Mouse (Mus musculus) hindbrain, embryonic 12.5 days (tissue): Measurements from ENCODE around the gene Pdcd4. TPM values are rescaled to one million over a fixed set of nuclear protein-coding genes. Genes with fewer than 3 reads are reported as not detected.

ENCODE experiments used
- ATAC-seq: fragments of 200-750 bp; cut with Nextera tagmentation; 2 replicates; pipeline ENCODE4 v1.8.0; 2017; ENCODE audit warnings: moderate TSS enrichment; ENCODE audit not compliant: low FRiP score
- H3K27ac ChIP-seq: fragments of 300-500 bp; sonication (generic); 2 replicates; pipeline ENCODE4 v1.5.1; 2016; ENCODE audit warnings: mild to moderate bottlenecking
- H3K27me3 ChIP-seq: fragments of 300-500 bp; sonication (generic); 2 replicates; pipeline ENCODE4 v1.6.1; 2016; ENCODE audit warnings: mild to moderate bottlenecking
- H3K36me3 ChIP-seq: fragments of 300-500 bp; sonication (generic); 2 replicates; pipeline ENCODE4 v1.6.1; 2016; ENCODE audit warnings: mild to moderate bottlenecking
- H3K4me1 ChIP-seq: fragments of 300-500 bp; sonication (generic); 2 replicates; pipeline ENCODE4 v1.6.1; 2016
- H3K4me2 ChIP-seq: fragments of 300-500 bp; sonication (generic); replicated peaks from 2 replicates; pipeline ENCODE4 v1.6.1; 2016; ENCODE audit warnings: mild to moderate bottlenecking
- H3K4me3 ChIP-seq: fragments of 300-500 bp; sonication (generic); 2 replicates; pipeline ENCODE4 v1.5.1; 2016; ENCODE audit warnings: mild to moderate bottlenecking
- H3K9ac ChIP-seq: fragments of 300-500 bp; sonication (generic); 2 replicates; pipeline ENCODE4 v1.6.1; 2016; ENCODE audit warnings: mild to moderate bottlenecking, moderate library complexity
- H3K9me3 ChIP-seq: fragments of 300-500 bp; sonication (generic); replicated peaks from 2 replicates; pipeline ENCODE4 v1.6.1; 2016; ENCODE audit warnings: mild to moderate bottlenecking
- WGBS: fragments of 180-500 bp; shearing (Covaris S2); methylation state at CpG from one replicate; pipeline ENCODE4 v1.1.7; 2016; 5-methylcytosine and 5-hydroxymethylcytosine counted together
- polyA plus RNA-seq: library from polyadenylated mRNA; unstranded; fragments of >200 nt; fragmentation: Nextera tagmentation; extraction: Ambion mirVana; gene quantifications from 2 replicates; pipeline ENCODE4 v1.2.1, GENCODE M21; 2016

Pdcd4 gene
- polyA plus RNA-seq, 1 experiment from 2014 or later: 103 TPM

DNA sequence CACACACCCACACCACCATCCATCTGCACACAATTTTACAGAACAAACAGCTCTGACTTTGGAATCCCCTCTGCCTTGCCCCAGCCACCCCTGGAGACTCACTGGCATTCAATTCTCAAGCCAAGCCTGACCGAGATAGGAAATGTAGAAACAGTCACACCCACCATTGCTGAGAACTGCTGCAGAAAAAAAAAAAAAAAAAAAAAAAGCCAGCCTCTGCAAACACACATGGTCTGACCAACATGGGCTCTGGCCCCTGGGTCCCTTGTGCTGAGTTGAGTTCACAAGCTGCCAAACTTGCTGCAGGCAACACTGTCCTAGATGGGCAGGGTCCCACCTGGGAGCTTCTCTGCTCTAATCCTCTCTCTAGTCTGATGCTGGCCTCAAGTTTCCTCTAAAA, 14.3 kb upstream of the Pdcd4 start:
- no peak overlapping the region for H3K4me3 ChIP-seq
- no peaks in the 10 kb centered on the region for H3K27me3 ChIP-seq
- no peak overlapping the region for H3K9ac ChIP-seq
- no peak overlapping the region for H3K27ac ChIP-seq
- 52% methylated on average over 1 of the region's 1 CpGs for WGBS
- no peak for ATAC-seq
- no peaks in the 10 kb centered on the region for H3K36me3 ChIP-seq
- H3K9me3 ChIP-seq: no peaks in the 10 kb centered on the region
- no peak overlapping the region for H3K4me2 ChIP-seq
- no peaks in the 10 kb centered on the region for H3K4me1 ChIP-seq

DNA sequence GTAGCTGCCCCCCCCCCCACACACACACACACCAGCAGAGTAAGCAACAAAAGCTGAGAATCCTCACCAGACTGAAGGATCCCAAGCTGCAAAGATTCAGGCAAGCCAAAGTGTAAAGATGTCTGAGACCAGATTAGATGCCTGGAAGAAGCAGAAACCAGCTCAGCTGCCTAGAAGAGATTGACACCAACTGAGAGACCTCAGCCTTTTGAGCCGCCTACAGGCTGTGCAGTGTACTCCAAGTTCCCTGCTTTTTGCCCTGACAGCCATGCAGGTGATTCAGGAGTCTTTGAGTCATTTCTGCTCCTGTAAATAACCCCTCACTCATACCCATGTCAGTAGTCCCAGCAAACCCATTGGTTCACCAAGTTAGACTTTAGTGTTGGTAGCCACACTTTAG, 11.6 kb upstream of the Pdcd4 start:
- no peaks in the 10 kb centered on the region for H3K27me3 ChIP-seq
- 79% methylated on average over 1 of the region's 1 CpGs for WGBS
- H3K9ac ChIP-seq: no peak overlapping the region
- no peaks in the 10 kb centered on the region for H3K9me3 ChIP-seq
- no peaks in the 10 kb centered on the region for H3K36me3 ChIP-seq
- H3K27ac ChIP-seq: no peak overlapping the region
- H3K4me2 ChIP-seq: no peak overlapping the region
- H3K4me1 ChIP-seq: no peaks in the 10 kb centered on the region
- no peak overlapping the region for H3K4me3 ChIP-seq
- ATAC-seq: no peak

DNA sequence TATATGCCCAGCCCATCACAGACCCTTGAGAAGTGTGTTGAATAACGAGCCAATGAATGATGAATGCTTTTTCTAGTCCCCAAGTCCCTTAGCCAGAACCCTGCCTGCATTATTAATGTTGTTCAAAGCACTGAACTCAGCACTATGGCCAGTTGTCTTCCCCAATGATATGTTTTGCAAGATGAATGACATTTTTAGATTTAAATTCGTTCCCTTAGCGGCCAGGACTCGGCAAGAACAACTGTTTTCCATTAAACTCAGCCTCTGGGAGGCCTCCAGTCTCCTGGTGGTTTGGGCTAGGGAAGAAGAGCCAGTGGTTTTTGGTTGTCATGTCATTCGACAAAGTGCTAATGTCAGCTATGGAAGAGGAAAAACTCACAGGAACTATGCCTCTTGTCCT, 10.2 kb upstream of the Pdcd4 start:
- no peak overlapping the region for H3K27ac ChIP-seq
- H3K4me1 ChIP-seq: no peaks in the 10 kb centered on the region
- H3K36me3 ChIP-seq: no peaks in the 10 kb centered on the region
- no peak for ATAC-seq
- no peaks in the 10 kb centered on the region for H3K9me3 ChIP-seq
- H3K27me3 ChIP-seq: no peaks in the 10 kb centered on the region
- H3K4me3 ChIP-seq: no peak overlapping the region
- H3K9ac ChIP-seq: no peak overlapping the region
- 49% methylated on average over 5 of the region's 5 CpGs for WGBS
- H3K4me2 ChIP-seq: no peak overlapping the region

GRCm38 (mm10) chr19:53885450-53885849, 6.6 kb upstream of the Pdcd4 start:
- Histone ChIP-seq H3K4me3 (no peak overlapping the region), H3K4me1 (no peaks in the 10 kb centered on the region), H3K9ac (no peak overlapping the region), H3K27me3 (no peaks in the 10 kb centered on the region), H3K4me2 (no peak overlapping the region), H3K36me3 (no peaks in the 10 kb centered on the region), H3K27ac (no peak overlapping the region), H3K9me3 (no peaks in the 10 kb centered on the region)
- no peak for ATAC-seq
- 51% methylated on average over 10 of the region's 10 CpGs for WGBS

GRCm38 (mm10) chr19:53886576-53887370, 5.3 kb upstream of the Pdcd4 start:
- H3K27me3 ChIP-seq: no peaks in the 10 kb centered on the region
- no peak overlapping the region for H3K4me2 ChIP-seq
- no peak overlapping the region for H3K4me3 ChIP-seq
- no peak overlapping the region for H3K27ac ChIP-seq
- H3K9ac ChIP-seq: no peak overlapping the region
- 0 out of 2 replicates have a peak, but pooled peaks cover 4% of the 10 kb centered on the region for H3K4me1 ChIP-seq
- 94% methylated on average over 10 of the region's 10 CpGs for WGBS
- no peaks in the 10 kb centered on the region for H3K9me3 ChIP-seq
- no peak for ATAC-seq
- H3K36me3 ChIP-seq: no peaks in the 10 kb centered on the region

GRCm38 (mm10) chr19:53887822-53888221, 4.2 kb upstream of the Pdcd4 start:
- no peaks in the 10 kb centered on the region for H3K36me3 ChIP-seq
- H3K4me3 ChIP-seq: no peak overlapping the region
- WGBS: 89% methylated on average over 3 of the region's 3 CpGs
- H3K9me3 ChIP-seq: no peaks in the 10 kb centered on the region
- no peak overlapping the region for H3K9ac ChIP-seq
- H3K4me2 ChIP-seq: no peak overlapping the region
- 0 out of 2 replicates have a peak, but pooled peaks cover 4% of the 10 kb centered on the region for H3K4me1 ChIP-seq
- no peak overlapping the region for H3K27ac ChIP-seq
- ATAC-seq: no peak
- H3K27me3 ChIP-seq: no peaks in the 10 kb centered on the region

GRCm38 (mm10) chr19:53888331-53888730, 3.7 kb upstream of the Pdcd4 start:
- ATAC-seq: no peak
- Histone ChIP-seq H3K9ac (no peak overlapping the region), H3K27me3 (no peaks in the 10 kb centered on the region), H3K36me3 (no peaks in the 10 kb centered on the region), H3K4me3 (no peak overlapping the region), H3K4me2 (no peak overlapping the region), H3K4me1 (0 out of 2 replicates have a peak, but pooled peaks cover 4% of the 10 kb centered on the region), H3K27ac (no peak overlapping the region), H3K9me3 (no peaks in the 10 kb centered on the region)
- 85% methylated on average over 9 of the region's 9 CpGs for WGBS

DNA sequence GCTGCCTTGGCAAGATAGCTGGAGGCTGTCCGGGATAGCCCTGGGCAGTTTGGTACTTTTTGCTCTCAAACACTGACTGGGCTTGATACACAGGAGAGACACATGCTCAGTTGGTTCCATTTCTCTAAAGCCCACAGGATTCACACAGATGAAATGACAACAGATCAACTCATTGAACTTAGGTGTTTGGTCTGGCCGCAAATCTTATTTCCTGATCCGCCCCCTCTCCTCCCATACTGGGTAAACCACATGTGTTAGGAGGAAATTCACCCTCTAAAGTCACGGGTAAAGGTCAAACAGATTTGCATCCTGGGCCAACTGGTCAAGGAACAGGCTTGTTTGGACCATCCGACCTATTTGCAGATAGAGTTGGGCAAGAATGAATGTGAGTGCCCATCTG, 2.5 kb upstream of the Pdcd4 start:
- Histone ChIP-seq H3K4me3 (no peak overlapping the region), H3K9ac (no peak overlapping the region), H3K9me3 (no peaks in the 10 kb centered on the region), H3K27ac (no peak overlapping the region), H3K4me2 (no peak overlapping the region), H3K27me3 (no peaks in the 10 kb centered on the region), H3K4me1 (0 out of 2 replicates have a peak, but pooled peaks cover 5% of the 10 kb centered on the region), H3K36me3 (no peaks in the 10 kb centered on the region)
- WGBS: 79% methylated on average over 5 of the region's 5 CpGs
- ATAC-seq: no peak

GRCm38 (mm10) chr19:53890274-53890673, 1.8 kb upstream of the Pdcd4 start:
- no peak overlapping the region for H3K9ac ChIP-seq
- H3K27ac ChIP-seq: no peak overlapping the region
- 50% methylated on average over 5 of the region's 5 CpGs for WGBS
- H3K4me3 ChIP-seq: no peak overlapping the region
- 0 out of 2 replicates have a peak, but pooled peaks cover 5% of the 10 kb centered on the region for H3K4me1 ChIP-seq
- ATAC-seq: no peak
- no peaks in the 10 kb centered on the region for H3K9me3 ChIP-seq
- H3K4me2 ChIP-seq: no peak overlapping the region
- no peaks in the 10 kb centered on the region for H3K36me3 ChIP-seq
- H3K27me3 ChIP-seq: no peaks in the 10 kb centered on the region

GRCm38 (mm10) chr19:53890781-53891251, 1.2 kb upstream of the Pdcd4 start:
- ATAC-seq: no peak
- no peak overlapping the region for H3K27ac ChIP-seq
- no peaks in the 10 kb centered on the region for H3K36me3 ChIP-seq
- H3K4me1 ChIP-seq: 0 out of 2 replicates have a peak, but pooled peaks cover 5% of the 10 kb centered on the region
- H3K27me3 ChIP-seq: no peaks in the 10 kb centered on the region
- H3K9me3 ChIP-seq: no peaks in the 10 kb centered on the region
- no peak overlapping the region for H3K4me3 ChIP-seq
- H3K4me2 ChIP-seq: no peak overlapping the region
- no peak overlapping the region for H3K9ac ChIP-seq
- whole genome bisulfite sequencing: 69% methylated on average over 5 of the region's 5 CpGs

DNA sequence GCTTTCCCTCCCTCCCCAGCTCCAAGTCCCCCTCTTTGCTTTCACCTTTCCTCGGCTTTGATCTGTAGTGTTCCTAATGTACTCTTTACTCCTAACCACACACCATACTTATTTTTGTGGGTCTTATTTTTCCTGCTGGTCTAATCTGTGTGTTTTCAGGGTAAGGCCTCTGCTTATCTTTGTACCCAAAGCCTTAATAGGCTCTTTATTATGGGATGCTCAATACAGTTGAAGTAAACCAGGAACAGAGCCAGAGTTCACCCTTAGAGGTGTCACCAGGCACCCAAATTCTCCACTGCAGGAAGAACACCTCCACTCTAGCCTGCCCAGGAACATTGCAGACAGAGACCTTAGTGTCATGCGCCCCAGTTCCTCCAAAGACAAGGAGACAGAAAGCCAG, 462 bp upstream of the Pdcd4 start:
- Histone ChIP-seq H3K4me3 (no peak overlapping the region), H3K4me2 (no peak overlapping the region)
- WGBS: 83% methylated on average over 2 of the region's 2 CpGs

GRCm38 (mm10) chr19:53892838-53893359, 868 bp downstream of the Pdcd4 start:
- Histone ChIP-seq H3K36me3 (no peaks in the 10 kb centered on the region), H3K4me2 (no peak overlapping the region), H3K9me3 (no peaks in the 10 kb centered on the region), H3K27ac (no peak overlapping the region), H3K9ac (no peak overlapping the region), H3K4me1 (0 out of 2 replicates have a peak, but pooled peaks cover 5% of the 10 kb centered on the region), H3K4me3 (no peak overlapping the region), H3K27me3 (no peaks in the 10 kb centered on the region)
- 73% methylated on average over 9 of the region's 9 CpGs for WGBS
- no peak for ATAC-seq

More for the DNA sequence above, 462 bp upstream of the Pdcd4 start:
- Histone ChIP-seq H3K4me1 (0 out of 2 replicates have a peak, but pooled peaks cover 5% of the 10 kb centered on the region), H3K36me3 (no peaks in the 10 kb centered on the region), H3K27me3 (no peaks in the 10 kb centered on the region), H3K27ac (no peak overlapping the region), H3K9me3 (no peaks in the 10 kb centered on the region), H3K9ac (no peak overlapping the region)
- no peak for ATAC-seq
